Mouse (Mus musculus) heart, postnatal 10 days (tissue): ENCODE results near the gene Tmem138. TPM values are rescaled to one million over a fixed set of nuclear protein-coding genes. Genes with fewer than 3 reads are reported as not detected.

Experiments used
- total RNA-seq, 2 experiments: library from RNA; stranded (reverse); gene quantifications; 2 replicates each; pipeline ENCODE4 v1.2.3; 2021

Gene Tmem138
- total RNA-seq, 2 experiments from 2014 or later: 4.3 to 4.8 TPM

Other genes starting within 250 kb of the Tmem138 start
- gene Syt7, start 188.3 kb downstream of the Tmem138 start, total RNA-seq: 10 to 100 TPM; 34.3 to 36.2 TPM
- gene Lrrc10b, start 119.9 kb downstream of the Tmem138 start, total RNA-seq: 1 to 10 TPM; 2.2 to 7.3 TPM
- gene Ppp1r32, start 94.4 kb downstream of the Tmem138 start, total RNA-seq: under 1 TPM; 0.40 to 0.93 TPM
- 10 to 100 TPM; 39.9 to 41.2 TPM for gene Cpsf7, start 52.1 kb downstream of the Tmem138 start, total RNA-seq
- gene Sdhaf2, start 51.2 kb downstream of the Tmem138 start, total RNA-seq: 10 to 100 TPM; 61.9 to 67.1 TPM
- 1 to 10 TPM; 4.5 to 4.9 TPM for gene Tmem216, start 21.1 kb downstream of the Tmem138 start, total RNA-seq
- gene Cyb561a3, start 190 bp downstream of the Tmem138 start, total RNA-seq: 10 to 100 TPM; 11.5 to 11.8 TPM
- 100 to 1,000 TPM; 216 to 231 TPM for gene Ddb1, start 28.0 kb upstream of the Tmem138 start, total RNA-seq
- 10 to 100 TPM; 10.3 to 11.1 TPM for gene Tkfc, start 28.3 kb upstream of the Tmem138 start, total RNA-seq
- under 1 TPM; 0.26 to 0.27 TPM for gene Vwce, start 56.9 kb upstream of the Tmem138 start, total RNA-seq
- not detected for gene Pga5, start 100.7 kb upstream of the Tmem138 start, total RNA-seq
- gene Vps37c, start 111.4 kb upstream of the Tmem138 start, total RNA-seq: 10 to 100 TPM; 23.3 to 27.1 TPM
- 1 to 10 TPM in 1 of 2 experiments, under 1 TPM in 1; 0.87 to 1.1 TPM for gene Cd5, start 161.6 kb upstream of the Tmem138 start, total RNA-seq